Mouse (Mus musculus) large intestine, adult 2 months (tissue): Measurements from ENCODE around the gene Olfr1313. TPM values are rescaled to one million over a fixed set of nuclear protein-coding genes. Genes with fewer than 3 reads are reported as not detected.
"Not testable (repeated sequence)": the region's sequence is repeated elsewhere in the genome, so short reads cannot be mapped to it uniquely, and the experiment has no call there.

Experiments used
- DNase-seq: peaks from one replicate; pipeline ENCODE4 v3.0.0-alpha.2; 2012; ENCODE audit warnings: low read depth, low spot score
- whole genome bisulfite sequencing: fragments of 180-500 bp; shearing (Covaris S2); methylation state at CpG from one replicate; pipeline ENCODE4 v1.1.7; 2018; 5-methylcytosine and 5-hydroxymethylcytosine counted together
- polyA plus RNA-seq: library from polyadenylated mRNA; depleted of rRNA; stranded (reverse); fragments of >200 nt; gene quantifications from 2 replicates; pipeline ENCODE4 v1.2.3, GENCODE M21; 2012; rRNA removed

Gene Olfr1313
- polyA plus RNA-seq = not detected in 2 replicates

DNA sequence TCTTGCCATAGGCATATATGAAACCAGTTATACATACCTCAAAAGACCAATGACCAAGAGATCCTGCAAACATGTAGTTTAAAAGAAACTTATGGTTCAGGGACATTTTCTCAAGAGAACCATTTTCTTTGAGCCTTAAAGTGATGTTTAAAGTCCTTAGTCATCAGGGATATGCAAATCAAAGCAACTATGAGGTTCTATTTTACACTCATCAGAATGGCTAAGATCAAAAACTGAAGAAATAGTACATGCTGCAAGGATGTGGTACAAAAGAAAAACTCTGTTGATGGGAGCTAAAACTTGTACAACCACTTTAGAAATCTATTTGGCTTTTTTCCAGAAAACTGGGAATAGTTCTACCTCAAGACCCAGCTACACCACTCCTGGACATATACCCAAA, at the start of gene Olfr1313:
TSS of gene Olfr1313 (minus strand) at position 101 of the 400 bp plus-strand sequence.
- no peak for DNase-seq

DNA sequence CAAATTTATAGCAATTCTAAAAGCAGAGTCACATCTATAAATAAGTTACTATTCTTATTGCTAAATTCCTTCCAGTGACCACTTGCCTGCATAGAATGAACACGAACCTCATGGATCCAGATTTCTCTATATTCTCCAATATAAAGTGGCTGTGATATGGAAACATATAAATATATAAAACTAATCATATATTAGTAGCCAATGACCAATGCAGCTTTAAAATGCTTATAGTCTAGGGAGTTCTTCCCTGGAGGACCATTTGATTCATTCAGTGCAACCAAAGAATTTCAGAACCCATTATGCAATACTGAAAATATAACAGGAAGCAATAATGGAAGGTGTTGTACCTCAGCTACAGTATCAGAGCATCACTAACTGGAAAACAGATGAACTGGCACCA, 37.7 kb upstream of the Olfr1313 start, which contains the start of gene Olfr1315-ps1:
TSS of gene Olfr1315-ps1 (minus strand) at position 101 of the 400 bp plus-strand sequence.
- WGBS = 56% methylated on average over 1 of the region's 1 CpGs
- no peak for DNase-seq

DNA sequence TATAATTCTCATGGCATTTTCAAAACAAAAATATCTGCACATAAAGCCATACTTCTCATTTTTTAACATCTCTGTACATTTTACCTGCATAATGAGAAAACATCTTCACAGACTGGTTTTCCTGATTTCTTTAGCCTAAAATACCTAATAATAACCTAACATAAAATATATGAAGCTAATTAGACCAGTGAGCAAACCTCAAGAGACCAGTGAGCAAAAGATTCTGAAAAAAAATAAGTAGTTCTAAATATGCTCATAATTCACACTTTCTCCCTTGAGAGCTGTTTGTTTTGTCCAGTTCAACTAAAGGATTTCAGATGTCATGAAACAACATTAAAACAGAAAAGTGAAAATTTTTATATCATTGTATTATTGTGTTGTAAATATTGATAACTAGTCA, 19.0 kb upstream of the Olfr1313 start, which contains the start of gene Olfr1314:
TSS of gene Olfr1314 (minus strand) at position 101 of the 400 bp plus-strand sequence.
- DNase-seq = no peak

DNA sequence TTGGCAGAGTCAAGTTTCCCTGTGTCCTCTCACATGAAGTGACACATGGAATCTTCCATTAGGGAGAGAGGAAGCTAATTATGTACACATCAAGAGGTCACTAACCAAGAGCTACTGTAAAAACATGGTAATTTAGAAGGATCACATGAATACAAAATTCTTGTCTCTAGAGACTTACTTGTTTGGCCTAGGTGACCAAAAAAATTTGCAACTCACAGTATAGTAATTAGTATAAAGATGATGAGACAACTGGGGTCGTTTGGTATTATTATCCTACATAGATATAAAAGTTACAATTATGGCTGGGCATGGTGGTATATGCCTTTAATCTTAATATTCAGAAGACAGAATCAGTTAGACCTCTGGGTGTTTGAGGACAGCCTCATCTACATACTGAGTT, 27.5 kb downstream of the Olfr1313 start, which contains the start of gene Olfr1312:
TSS of gene Olfr1312 (minus strand) at position 101 of the 400 bp plus-strand sequence.
- DNase-seq = no peak
- 10% methylated on average over 1 of the region's 1 CpGs for WGBS

DNA sequence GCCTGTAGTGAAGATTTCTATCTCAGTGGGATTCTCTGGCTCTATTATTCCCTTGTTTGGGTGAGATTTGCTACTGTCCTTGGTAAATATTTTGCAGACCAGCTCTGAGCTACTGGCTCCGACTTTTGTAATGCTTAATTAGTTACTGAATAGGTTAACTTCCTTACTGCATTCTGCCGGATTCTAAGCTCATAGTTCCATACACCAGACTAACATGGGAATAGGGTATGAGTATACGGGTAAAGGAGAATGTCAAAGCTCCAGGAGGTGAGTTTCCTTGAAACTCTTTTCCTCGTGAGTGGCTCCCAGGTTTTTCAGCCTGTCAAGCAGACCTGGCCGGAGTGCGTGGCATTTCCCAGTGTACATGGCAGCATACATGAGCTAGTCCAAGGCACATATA, 50.7 kb downstream of the Olfr1313 start:
- not testable (repeated sequence) for DNase-seq
- 44% methylated on average over 6 of the region's 6 CpGs for WGBS

DNA sequence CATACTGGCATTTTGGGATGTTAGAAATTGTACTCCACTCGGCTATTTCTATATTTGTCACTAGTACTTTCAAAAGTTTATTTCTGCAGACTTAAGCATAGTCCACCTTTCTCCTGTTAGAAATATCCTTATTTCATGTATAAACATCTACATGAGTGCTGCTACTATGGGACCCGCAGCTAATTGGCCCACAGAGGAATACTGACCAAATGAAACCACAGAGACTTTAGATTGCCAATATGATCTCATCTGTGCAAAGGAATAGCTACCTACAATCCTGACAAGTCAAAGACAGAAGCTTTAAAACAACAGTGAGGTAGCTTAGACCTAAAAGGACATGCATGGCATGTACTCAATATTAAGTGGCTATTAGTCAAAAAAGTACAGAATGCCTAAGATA, 53.3 kb downstream of the Olfr1313 start, which contains the start of gene Olfr1311:
TSS of gene Olfr1311 (minus strand) at position 101 of the 400 bp plus-strand sequence.
- no peak for DNase-seq
- 87% methylated on average over 2 of the region's 2 CpGs for WGBS

Other genes starting within 250 kb of the Olfr1313 start
- gene Olfr1305, start 200.7 kb downstream of the Olfr1313 start, polyA plus RNA-seq = not detected in 2 replicates
- gene Olfr1306, start 161.6 kb downstream of the Olfr1313 start, polyA plus RNA-seq = not detected in 2 replicates
- gene Olfr1307, start 128.4 kb downstream of the Olfr1313 start, polyA plus RNA-seq = not detected in 2 replicates
- not detected in 2 replicates for gene Olfr1308, start 112.9 kb downstream of the Olfr1313 start, polyA plus RNA-seq
- gene Olfr1309, start 87.6 kb downstream of the Olfr1313 start, polyA plus RNA-seq = not detected in 2 replicates
- gene Olfr1310, start 65.1 kb downstream of the Olfr1313 start, polyA plus RNA-seq = not detected in 2 replicates
- not detected in 2 replicates for gene Olfr1311, start 53.4 kb downstream of the Olfr1313 start, polyA plus RNA-seq
- not detected in 2 replicates for gene Olfr1312, start 27.6 kb downstream of the Olfr1313 start, polyA plus RNA-seq
- gene Olfr1314, start 18.9 kb upstream of the Olfr1313 start, polyA plus RNA-seq = not detected in 2 replicates
- gene Olfr1315-ps1, start 37.6 kb upstream of the Olfr1313 start, polyA plus RNA-seq = not detected in 2 replicates
- not detected in 2 replicates for gene Olfr1316, start 57.1 kb upstream of the Olfr1313 start, polyA plus RNA-seq
- gene Olfr1317, start 62.5 kb upstream of the Olfr1313 start, polyA plus RNA-seq = not detected in 2 replicates
- gene Olfr1318, start 76.4 kb upstream of the Olfr1313 start, polyA plus RNA-seq = not detected in 2 replicates
- gene Lpcat4, start 161.6 kb upstream of the Olfr1313 start, polyA plus RNA-seq = 55.7 and 150 TPM in 2 replicates
- gene Nutm1, start 181.4 kb upstream of the Olfr1313 start, polyA plus RNA-seq = not detected in 2 replicates
- 96.1 and 105 TPM in 2 replicates for gene Nop10, start 184.1 kb upstream of the Olfr1313 start, polyA plus RNA-seq
- 15.2 and 32.1 TPM in 2 replicates for gene Slc12a6, start 188.0 kb upstream of the Olfr1313 start, polyA plus RNA-seq
- gene Gm21985, start 188.5 kb upstream of the Olfr1313 start, polyA plus RNA-seq = 0.02 TPM in 1 of 2 replicates, not detected in the other